Mouse (Mus musculus): ENCODE data around the gene Rps27.
A peak's percentile ranks its signal among the peaks of the same experiment; 100 is the strongest.
"Not testable (repeated sequence)": the region's sequence is repeated elsewhere in the genome, so short reads cannot be mapped to it uniquely, and the experiment has no call there.

The Rps27 gene

GRCm38 (mm10) chr3:90213377-90213866, at the start of gene Rps27, which contains the start of gene Rab13:
Gene Rps27 (minus strand): TSS chr3:90213651.
Gene Rab13 (plus strand): TSS chr3:90213695.
- peak; percentile 84 to 85 for DNase-seq

- DNase-seq: no peak
Observed at GRCm38 (mm10) chr3:90258521-90258920, 45.1 kb upstream of the Rps27 start.

DNA sequence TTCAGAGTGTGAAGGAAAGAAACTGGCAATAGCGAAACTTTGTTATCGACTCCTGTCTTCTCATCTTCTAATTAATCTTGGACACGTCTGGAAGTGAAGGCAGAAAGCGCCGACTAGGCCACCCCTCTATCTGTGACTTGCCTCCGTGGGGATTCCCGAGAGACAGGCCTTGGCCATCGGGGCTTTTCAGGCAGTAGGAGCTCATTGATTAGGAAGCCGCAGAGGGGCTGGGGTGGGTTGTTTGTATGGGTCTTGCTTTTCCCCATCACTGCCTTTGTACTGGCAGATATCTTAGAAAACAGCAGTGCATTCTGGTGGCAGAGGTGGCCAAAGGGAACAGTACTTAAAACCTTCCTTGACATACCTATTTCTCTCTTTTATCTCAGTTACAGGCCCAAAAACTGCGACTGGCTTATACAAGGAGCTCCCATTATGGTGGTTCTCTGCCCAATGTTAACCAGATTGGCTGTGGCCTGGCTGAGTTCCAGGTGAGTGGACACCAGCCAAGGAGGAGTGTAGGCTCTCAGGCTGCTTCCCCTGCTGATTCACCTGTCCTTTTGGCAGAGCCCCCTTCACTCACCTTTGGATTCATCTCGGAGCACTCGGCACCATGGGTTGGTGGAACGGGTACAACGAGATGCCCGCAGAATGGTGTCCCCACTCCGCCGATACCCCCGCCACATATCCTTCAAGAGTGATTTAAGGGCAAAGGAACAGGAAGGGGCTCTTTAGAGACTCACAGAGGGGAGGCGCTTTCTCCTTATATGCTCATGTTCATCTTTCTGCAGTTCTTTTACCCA, 43.5 kb upstream of the Rps27 start:
- DNase-seq: no peak

GRCm38 (mm10) chr3:90255784-90256353, 42.4 kb upstream of the Rps27 start:
- DNase-seq: no peak

GRCm38 (mm10) chr3:90255194-90255565, 41.7 kb upstream of the Rps27 start:
- DNase-seq: no peak

DNA sequence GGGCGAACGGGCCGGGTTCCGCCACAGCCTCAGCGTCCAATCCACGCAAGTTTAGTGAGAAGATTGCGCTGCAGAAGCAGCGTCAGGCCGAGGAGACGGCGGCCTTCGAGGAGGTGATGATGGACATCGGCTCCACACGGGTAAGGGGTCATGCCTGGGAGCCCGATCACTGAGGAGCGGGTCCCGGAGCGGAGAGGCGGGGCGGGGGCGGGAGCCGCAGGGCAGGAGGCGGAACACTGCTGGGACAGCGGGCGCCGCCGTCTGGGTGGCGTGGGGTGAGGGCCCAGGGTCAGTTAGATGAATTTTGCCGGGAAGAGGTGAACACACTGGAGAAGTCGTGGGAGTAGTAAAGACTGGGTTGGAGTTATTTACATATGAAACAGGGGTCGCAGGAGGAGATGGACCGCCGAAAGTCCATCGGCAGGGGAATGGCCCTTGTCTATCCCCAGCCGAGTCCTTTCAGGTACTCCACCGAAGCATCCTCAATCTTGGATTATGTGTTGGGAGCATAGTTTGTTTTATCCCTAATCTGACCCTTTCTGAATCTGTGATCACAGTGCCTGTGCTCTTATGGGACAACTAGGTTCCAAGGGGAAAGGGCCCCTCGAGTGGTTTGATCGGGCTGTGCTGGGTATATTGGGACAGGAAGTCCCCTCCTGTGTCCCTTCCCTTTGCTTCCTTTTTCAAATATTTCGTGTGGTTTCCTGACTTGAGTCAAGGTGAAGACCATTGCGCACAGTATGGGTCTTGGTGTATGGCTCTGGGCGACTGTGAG, 41.2 kb upstream of the Rps27 start:
- DNase-seq: peak in 1 of 2 experiments; percentile 26

GRCm38 (mm10) chr3:90253653-90254418, 40.4 kb upstream of the Rps27 start, which contains the start of gene Crtc2:
Gene Crtc2 (plus strand): TSS chr3:90254163.
- DNase-seq: peak; percentile 90 to 95

GRCm38 (mm10) chr3:90253174-90253573, 39.7 kb upstream of the Rps27 start:
- DNase-seq: not testable (repeated sequence)

DNA sequence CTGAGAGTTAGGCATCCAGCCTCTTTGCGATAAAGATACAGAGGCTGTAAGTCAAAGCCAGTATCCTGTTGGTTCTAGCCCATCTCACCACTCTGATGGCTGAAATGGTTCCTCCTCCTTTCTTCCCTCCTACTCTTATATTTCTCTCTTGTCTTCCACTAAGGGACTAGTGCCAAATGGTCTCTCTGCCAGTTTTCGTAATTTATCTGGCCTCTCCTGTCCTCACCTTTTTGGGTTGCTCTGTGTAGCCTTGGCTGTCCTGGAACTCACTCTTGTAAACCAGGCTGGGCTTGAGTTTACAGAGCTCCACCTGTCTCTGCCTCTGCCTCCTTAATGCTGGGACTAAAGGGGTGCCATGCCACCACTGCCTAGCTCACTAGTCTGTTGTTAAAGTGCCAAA, 39.2 kb upstream of the Rps27 start:
- DNase-seq: not testable (repeated sequence)

GRCm38 (mm10) chr3:90251731-90252226, 38.3 kb upstream of the Rps27 start:
- DNase-seq: not testable (repeated sequence)

DNA sequence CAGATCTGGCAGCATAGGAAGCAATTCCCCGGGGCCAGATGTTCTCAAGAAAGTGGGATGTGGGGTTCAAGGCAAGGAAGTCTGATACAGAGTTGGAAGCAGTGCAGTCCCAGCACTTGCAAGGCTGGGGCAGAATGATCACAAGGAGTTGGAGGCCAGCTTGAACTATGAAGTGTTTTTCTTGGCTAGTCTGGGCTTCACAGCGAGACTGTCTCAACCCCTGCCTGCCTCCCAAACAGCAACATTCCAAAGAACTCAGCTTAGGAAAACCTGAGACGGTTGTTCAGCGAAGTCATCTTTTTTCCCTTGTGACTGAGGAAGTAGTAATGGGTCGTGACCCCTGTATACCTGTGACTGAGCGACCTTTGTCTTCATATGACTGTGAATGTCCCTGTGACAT, 37.3 kb upstream of the Rps27 start:
- no peak for DNase-seq

GRCm38 (mm10) chr3:90248746-90249100, 35.3 kb upstream of the Rps27 start:
- peak; percentile 25 to 47 for DNase-seq

DNA sequence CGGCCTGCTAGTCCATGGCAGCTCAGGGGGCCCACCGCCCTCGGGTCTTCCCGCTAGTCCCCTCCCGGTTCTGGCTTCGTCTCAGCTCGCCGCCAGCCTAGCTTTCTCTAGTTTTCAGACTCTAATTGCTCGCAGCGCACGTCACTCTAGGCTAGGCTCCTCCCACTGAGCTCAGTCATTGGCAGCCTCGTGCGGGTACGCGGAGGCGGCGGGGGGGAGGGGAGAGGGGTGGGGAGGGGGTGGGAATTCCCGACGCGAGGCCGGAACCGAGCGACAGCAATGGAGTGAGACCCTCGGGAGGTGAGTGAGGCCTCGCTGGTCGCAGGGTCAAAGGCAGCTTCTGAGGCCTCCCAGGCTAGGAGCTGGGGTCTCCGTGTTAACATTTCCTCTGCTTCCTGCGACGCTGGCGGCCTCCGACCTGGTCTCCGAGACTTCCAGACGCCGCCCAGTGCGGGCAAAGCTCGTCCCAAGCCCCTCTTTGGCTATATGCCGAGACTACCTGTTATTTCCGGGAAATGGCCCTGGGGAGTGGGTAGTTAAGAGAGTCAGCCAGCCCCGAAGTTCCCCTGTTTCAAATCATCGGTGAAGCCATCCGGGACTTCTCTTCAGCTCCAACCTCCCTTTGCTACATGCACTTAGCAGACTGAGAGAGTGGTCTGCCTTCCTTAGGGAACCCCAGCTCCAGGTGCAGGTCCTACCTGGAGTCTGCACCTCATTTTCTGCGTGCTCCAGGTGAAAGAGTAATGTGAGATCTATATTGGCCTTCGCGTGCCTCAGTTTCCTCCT, 34.7 kb upstream of the Rps27 start, which contains the start of gene Slc39a1:
Gene Slc39a1 (plus strand): TSS at position 213 of the 786 bp plus-strand sequence.
- DNase-seq: peak; percentile 88 to 94

DNA sequence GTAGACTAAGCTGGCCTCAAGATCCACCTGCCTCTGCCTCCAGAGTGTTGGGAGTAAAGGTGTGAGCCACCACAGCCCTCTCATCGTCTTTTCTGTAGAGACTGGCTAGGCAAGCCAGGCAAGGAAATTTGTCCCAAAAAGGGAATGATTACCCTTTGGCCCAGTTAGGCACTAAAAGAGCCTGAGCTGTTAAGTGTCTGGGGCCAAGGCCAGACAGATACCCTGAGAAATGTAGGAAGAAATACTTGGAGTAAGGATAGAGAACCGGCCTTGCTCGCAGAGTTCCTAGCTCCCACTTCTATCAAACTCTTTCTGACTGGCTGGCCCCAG, 34.1 kb upstream of the Rps27 start:
- DNase-seq: no peak

- DNase-seq: no peak
Observed at GRCm38 (mm10) chr3:90245406-90245805, 32.0 kb upstream of the Rps27 start.

GRCm38 (mm10) chr3:90242984-90243775, 29.7 kb upstream of the Rps27 start, which contains the start of gene Creb3l4:
Gene Creb3l4 (minus strand): TSS chr3:90243512.
- no peak for DNase-seq

- DNase-seq: no peak
Observed at GRCm38 (mm10) chr3:90241669-90242358, 28.4 kb upstream of the Rps27 start.

DNA sequence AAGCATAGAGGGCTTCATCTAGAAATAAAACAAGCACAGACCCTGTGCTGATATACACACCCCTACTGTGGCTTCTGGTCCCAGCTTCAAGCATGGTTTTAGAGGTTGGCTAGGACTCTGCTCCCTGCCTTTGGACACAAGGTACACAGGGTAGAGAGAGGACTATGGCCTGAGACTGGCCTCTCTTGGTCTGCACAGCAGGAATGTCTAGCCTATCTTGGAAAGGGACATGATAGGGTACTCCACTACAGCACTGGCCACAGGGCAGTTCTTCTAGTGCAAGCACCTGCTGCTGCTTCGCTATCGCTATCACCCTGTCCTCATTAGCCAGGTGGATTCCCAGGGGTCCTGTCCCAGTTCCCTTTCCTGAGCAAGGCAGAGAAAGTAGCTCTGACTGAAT, 27.8 kb upstream of the Rps27 start:
- no peak for DNase-seq

DNA sequence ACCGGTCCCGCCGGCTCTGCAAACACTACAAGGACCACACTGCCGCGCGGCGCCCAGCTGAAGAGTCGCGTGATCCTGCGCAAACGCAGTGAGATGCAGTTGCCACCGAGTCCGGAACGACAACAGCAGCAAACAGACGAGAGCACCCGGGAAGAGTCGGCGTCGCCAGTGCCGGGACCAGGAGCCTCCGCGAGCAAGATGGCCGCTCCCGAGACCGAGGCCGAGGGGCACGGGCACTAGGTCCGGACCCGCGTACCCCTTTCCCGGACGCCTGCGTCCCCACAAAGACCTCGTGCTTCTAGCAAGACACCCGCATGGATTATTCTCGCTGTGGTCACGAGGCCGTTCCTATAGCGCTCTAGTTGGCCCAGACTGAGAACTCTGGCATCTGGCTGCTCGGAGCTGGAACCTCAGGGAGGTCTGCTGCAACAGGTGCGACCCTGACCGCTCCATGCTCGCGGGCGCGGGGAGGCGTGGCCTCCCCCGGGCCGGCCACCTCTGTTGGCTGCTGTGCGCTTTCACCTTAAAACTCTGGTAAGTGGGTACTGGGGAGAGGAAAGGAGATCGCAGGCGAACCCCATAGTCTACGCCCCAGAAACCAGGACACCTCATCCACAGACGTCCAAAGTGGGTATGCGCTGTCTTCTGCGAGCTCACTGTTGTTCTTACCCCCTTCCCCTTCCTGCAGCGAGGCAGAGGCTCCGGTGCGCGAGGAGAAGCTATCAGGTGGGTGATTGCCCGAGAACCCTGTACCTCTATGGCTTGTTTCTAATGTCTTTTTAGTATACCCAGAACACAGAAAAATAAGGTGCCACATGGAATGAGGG, 18.3 kb upstream of the Rps27 start, which contains the start of gene Jtb:
Gene Jtb (plus strand): TSS at position 91 of the 827 bp plus-strand sequence.
- DNase-seq: peak; percentile 90 to 93

Data from thymus, postnatal 36 days (tissue).